Mouse (Mus musculus): ENCODE data around the gene Des.

Des gene

GRCm38 (mm10) chr1:75339337-75339736 is 20.8 kb upstream of the Des start:
- no peak for DNase-seq (ENCODE audit: low read depth, low spot score)
- no peaks in the 10 kb centered on the region for H3K27me3 ChIP-seq (ENCODE audit: control insufficient read depth, insufficient read depth, low read length, poor library complexity, severe bottlenecking)
- no peaks in the 10 kb centered on the region for H3K36me3 ChIP-seq (ENCODE audit: control insufficient read depth, insufficient read depth, low read length, poor library complexity, severe bottlenecking)

- H3K27me3 ChIP-seq (ENCODE audit: control insufficient read depth, insufficient read depth, low read length, poor library complexity, severe bottlenecking): no peaks in the 10 kb centered on the region
- DNase-seq (ENCODE audit: low read depth, low spot score): no peak
- no peaks in the 10 kb centered on the region for H3K36me3 ChIP-seq (ENCODE audit: control insufficient read depth, insufficient read depth, low read length, poor library complexity, severe bottlenecking)
Observed at GRCm38 (mm10) chr1:75340519-75340918, 19.6 kb upstream of the Des start.

- H3K27me3 ChIP-seq (ENCODE audit: control insufficient read depth, insufficient read depth, low read length, poor library complexity, severe bottlenecking): no peaks in the 10 kb centered on the region
- peak; percentile 43 for DNase-seq (ENCODE audit: low read depth, low spot score)
- H3K36me3 ChIP-seq (ENCODE audit: control insufficient read depth, insufficient read depth, low read length, poor library complexity, severe bottlenecking): no peaks in the 10 kb centered on the region
Observed at GRCm38 (mm10) chr1:75342874-75343416, 17.2 kb upstream of the Des start.

GRCm38 (mm10) chr1:75344291-75345035 is 15.7 kb upstream of the Des start:
- H3K36me3 ChIP-seq (ENCODE audit: control insufficient read depth, insufficient read depth, low read length, poor library complexity, severe bottlenecking): no peaks in the 10 kb centered on the region
- no peak for DNase-seq (ENCODE audit: low read depth, low spot score)
- no peaks in the 10 kb centered on the region; the same call in 1 of the 2 replicates for H3K27me3 ChIP-seq (ENCODE audit: control insufficient read depth, insufficient read depth, low read length, poor library complexity, severe bottlenecking)

- Histone ChIP-seq H3K36me3 (ENCODE audit: control insufficient read depth, insufficient read depth, low read length, poor library complexity, severe bottlenecking) (no peaks in the 10 kb centered on the region), H3K27me3 (ENCODE audit: control insufficient read depth, insufficient read depth, low read length, poor library complexity, severe bottlenecking) (no peaks in the 10 kb centered on the region; the same call in 1 of the 2 replicates)
- no peak for DNase-seq (ENCODE audit: low read depth, low spot score)
Observed at GRCm38 (mm10) chr1:75345036-75345935, 14.8 kb upstream of the Des start.

- no peak for DNase-seq (ENCODE audit: low read depth, low spot score)
- no peaks in the 10 kb centered on the region for H3K36me3 ChIP-seq (ENCODE audit: control insufficient read depth, insufficient read depth, low read length, poor library complexity, severe bottlenecking)
- no peaks in the 10 kb centered on the region; the same call in 1 of the 2 replicates for H3K27me3 ChIP-seq (ENCODE audit: control insufficient read depth, insufficient read depth, low read length, poor library complexity, severe bottlenecking)
Observed at GRCm38 (mm10) chr1:75347279-75347678, 12.8 kb upstream of the Des start.

GRCm38 (mm10) chr1:75349275-75349674 is 10.9 kb upstream of the Des start:
- no peak for DNase-seq (ENCODE audit: low read depth, low spot score)
- Histone ChIP-seq H3K27me3 (ENCODE audit: control insufficient read depth, insufficient read depth, low read length, poor library complexity, severe bottlenecking) (no peaks in the 10 kb centered on the region; the same call in 1 of the 2 replicates), H3K36me3 (ENCODE audit: control insufficient read depth, insufficient read depth, low read length, poor library complexity, severe bottlenecking) (no peaks in the 10 kb centered on the region)

- H3K36me3 ChIP-seq (ENCODE audit: control insufficient read depth, insufficient read depth, low read length, poor library complexity, severe bottlenecking): no peaks in the 10 kb centered on the region
Observed at GRCm38 (mm10) chr1:75357261-75357660, 2.9 kb upstream of the Des start.

GRCm38 (mm10) chr1:75358009-75358408 is 2.1 kb upstream of the Des start:
- no peak for DNase-seq (ENCODE audit: low read depth, low spot score)
- no peaks in the 10 kb centered on the region for H3K27me3 ChIP-seq (ENCODE audit: control insufficient read depth, insufficient read depth, low read length, poor library complexity, severe bottlenecking)
- no peaks in the 10 kb centered on the region for H3K36me3 ChIP-seq (ENCODE audit: control insufficient read depth, insufficient read depth, low read length, poor library complexity, severe bottlenecking)

More at GRCm38 (mm10) chr1:75357261-75357660, 2.9 kb upstream of the Des start:
- H3K27me3 ChIP-seq (ENCODE audit: control insufficient read depth, insufficient read depth, low read length, poor library complexity, severe bottlenecking): no peaks in the 10 kb centered on the region
- DNase-seq (ENCODE audit: low read depth, low spot score): no peak

- no peak for DNase-seq (ENCODE audit: low read depth, low spot score)
- Histone ChIP-seq H3K36me3 (ENCODE audit: control insufficient read depth, insufficient read depth, low read length, poor library complexity, severe bottlenecking) (no peaks in the 10 kb centered on the region), H3K27me3 (ENCODE audit: control insufficient read depth, insufficient read depth, low read length, poor library complexity, severe bottlenecking) (no peaks in the 10 kb centered on the region)
Observed at GRCm38 (mm10) chr1:75359346-75359745, 783 bp upstream of the Des start.

- Histone ChIP-seq H3K27me3 (ENCODE audit: control insufficient read depth, insufficient read depth, low read length, poor library complexity, severe bottlenecking) (no peaks in the 10 kb centered on the region), H3K36me3 (ENCODE audit: control insufficient read depth, insufficient read depth, low read length, poor library complexity, severe bottlenecking) (no peaks in the 10 kb centered on the region)
- DNase-seq (ENCODE audit: low read depth, low spot score): no peak
Observed at GRCm38 (mm10) chr1:75361123-75361522, 994 bp downstream of the Des start.

GRCm38 (mm10) chr1:75361750-75362149 is 1.6 kb downstream of the Des start:
- no peaks in the 10 kb centered on the region for H3K36me3 ChIP-seq (ENCODE audit: control insufficient read depth, insufficient read depth, low read length, poor library complexity, severe bottlenecking)
- no peaks in the 10 kb centered on the region for H3K27me3 ChIP-seq (ENCODE audit: control insufficient read depth, insufficient read depth, low read length, poor library complexity, severe bottlenecking)
- DNase-seq (ENCODE audit: low read depth, low spot score): no peak

- no peak for DNase-seq (ENCODE audit: low read depth, low spot score)
- no peaks in the 10 kb centered on the region for H3K27me3 ChIP-seq (ENCODE audit: control insufficient read depth, insufficient read depth, low read length, poor library complexity, severe bottlenecking)
Observed at GRCm38 (mm10) chr1:75363868-75364267, 3.7 kb downstream of the Des start.

GRCm38 (mm10) chr1:75365510-75366137 is 5.5 kb downstream of the Des start:
- H3K27me3 ChIP-seq (ENCODE audit: control insufficient read depth, insufficient read depth, low read length, poor library complexity, severe bottlenecking): no peaks in the 10 kb centered on the region
- DNase-seq (ENCODE audit: low read depth, low spot score): no peak
- no peaks in the 10 kb centered on the region for H3K36me3 ChIP-seq (ENCODE audit: control insufficient read depth, insufficient read depth, low read length, poor library complexity, severe bottlenecking)

More at GRCm38 (mm10) chr1:75363868-75364267, 3.7 kb downstream of the Des start:
- H3K36me3 ChIP-seq (ENCODE audit: control insufficient read depth, insufficient read depth, low read length, poor library complexity, severe bottlenecking): no peaks in the 10 kb centered on the region

All from splenic B cell, adult 2 months (primary cell).